Mouse (Mus musculus) heart, embryonic 10.5 days (tissue): ENCODE results near the gene Uvrag. TPM values are rescaled to one million over a fixed set of nuclear protein-coding genes. Genes with fewer than 3 reads are reported as not detected.

Experiments used
- DNase-seq: peaks from one replicate; pipeline ENCODE4 v3.0.0-alpha.2; 2017; ENCODE audit warnings: low spot score
- H3K27ac ChIP-seq: fragments of 300-500 bp; sonication (generic); 2 replicates; pipeline ENCODE4 v1.5.1; 2016; ENCODE audit warnings: mild to moderate bottlenecking
- H3K27me3 ChIP-seq: fragments of 300-500 bp; sonication (generic); 2 replicates; pipeline ENCODE4 v1.6.1; 2016; ENCODE audit warnings: mild to moderate bottlenecking; ENCODE audit not compliant: poor library complexity, insufficient read depth, severe bottlenecking
- H3K36me3 ChIP-seq: fragments of 300-500 bp; sonication (generic); 2 replicates; pipeline ENCODE4 v1.6.1; 2016; ENCODE audit warnings: mild to moderate bottlenecking, moderate library complexity
- H3K4me1 ChIP-seq: fragments of 300-500 bp; sonication (generic); 2 replicates; pipeline ENCODE4 v1.6.1; 2016; ENCODE audit warnings: mild to moderate bottlenecking
- H3K4me3 ChIP-seq: fragments of 300-500 bp; sonication (generic); 2 replicates; pipeline ENCODE4 v1.5.1; 2016; ENCODE audit warnings: mild to moderate bottlenecking, moderate library complexity
- H3K9me3 ChIP-seq: fragments of 300-500 bp; sonication (generic); 2 replicates; pipeline ENCODE4 v1.6.1; 2016; ENCODE audit warnings: mild to moderate bottlenecking, moderate library complexity
- WGBS: fragments of 180-500 bp; shearing (Covaris S2); methylation state at CpG from one replicate; pipeline ENCODE4 v1.1.7; 2016; 5-methylcytosine and 5-hydroxymethylcytosine counted together
- polyA plus RNA-seq: library from polyadenylated mRNA; unstranded; fragments of >200 nt; fragmentation: Nextera tagmentation; extraction: Ambion mirVana; gene quantifications from 2 replicates; pipeline ENCODE4 v1.2.1, GENCODE M21; 2016

Gene Uvrag
- polyA plus RNA-seq, 1 experiment from 2014 or later = 15.2 TPM

DNA sequence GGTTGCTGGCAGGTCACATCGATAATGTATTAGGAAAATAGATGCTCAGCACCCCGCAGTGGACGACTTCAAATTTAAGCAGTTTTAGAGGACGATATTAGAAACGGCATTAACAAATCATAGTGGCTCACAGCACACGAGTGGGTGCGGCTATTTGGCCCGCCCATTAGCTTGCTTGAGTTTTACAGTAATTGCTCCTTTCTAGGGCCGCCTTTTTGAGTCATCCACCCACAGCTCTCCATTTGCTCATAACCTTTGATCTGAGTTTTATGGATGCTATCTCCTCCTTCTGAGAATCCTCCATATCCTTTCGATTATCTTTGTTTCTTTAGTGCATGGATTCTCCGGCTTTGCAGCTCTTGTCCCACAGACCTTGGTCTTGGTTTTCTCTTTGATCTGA, 178.9 kb downstream of the Uvrag start:
- H3K9me3 ChIP-seq = no peaks in the 10 kb centered on the region
- no peaks in the 10 kb centered on the region for H3K27me3 ChIP-seq
- peaks cover 28% of the 10 kb centered on the region for H3K4me1 ChIP-seq
- WGBS = 85% methylated on average over 11 of the region's 11 CpGs
- DNase-seq = no peak
- H3K27ac ChIP-seq = peak overlapping the region; percentile 62; the same call in 1 of the 2 replicates
- no peaks in the 10 kb centered on the region for H3K36me3 ChIP-seq
- no peak overlapping the region for H3K4me3 ChIP-seq

- Histone ChIP-seq H3K4me1 (peaks cover 36% of the 10 kb centered on the region), H3K27ac (no peak overlapping the region), H3K36me3 (no peaks in the 10 kb centered on the region), H3K4me3 (no peak overlapping the region), H3K27me3 (no peaks in the 10 kb centered on the region), H3K9me3 (no peaks in the 10 kb centered on the region)
- WGBS = 96% methylated on average over 8 of the region's 8 CpGs
- DNase-seq = no peak
Measured at GRCm38 (mm10) chr7:98960274-98960673, 180.7 kb downstream of the Uvrag start.

- Histone ChIP-seq H3K27me3 (no peaks in the 10 kb centered on the region), H3K4me3 (no peak overlapping the region), H3K27ac (no peak overlapping the region), H3K9me3 (no peaks in the 10 kb centered on the region), H3K4me1 (peaks cover 41% of the 10 kb centered on the region), H3K36me3 (no peaks in the 10 kb centered on the region)
- DNase-seq = no peak
- WGBS = 85% methylated on average over 5 of the region's 5 CpGs
Measured at GRCm38 (mm10) chr7:98959246-98959645, 181.7 kb downstream of the Uvrag start.

DNA sequence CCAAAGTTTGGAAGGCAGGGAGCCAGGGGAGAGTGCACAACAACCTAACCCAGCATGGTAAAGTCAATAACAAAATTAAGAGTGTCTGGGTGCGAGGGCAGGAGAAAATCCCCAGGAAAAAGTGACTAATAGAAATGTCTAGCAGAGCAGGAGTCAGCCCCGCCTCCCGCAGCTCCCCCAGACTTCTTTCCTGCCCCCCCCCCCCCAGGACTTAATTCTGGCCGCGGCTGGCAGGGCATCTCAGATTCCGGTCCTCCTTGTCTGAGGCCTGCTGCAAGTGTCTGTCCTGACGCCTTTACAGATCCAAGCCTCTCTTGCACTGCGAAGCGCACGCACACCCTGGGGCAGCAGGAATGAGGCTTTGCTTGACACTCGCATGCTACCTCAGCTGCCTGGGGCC, 182.8 kb downstream of the Uvrag start:
- WGBS = 17% methylated on average over 11 of the region's 11 CpGs
- H3K27ac ChIP-seq = peak overlapping the region; percentile 71
- DNase-seq = no peak

GRCm38 (mm10) chr7:98957111-98957741, 183.7 kb downstream of the Uvrag start:
- Histone ChIP-seq H3K27ac (no peak overlapping the region), H3K9me3 (no peaks in the 10 kb centered on the region), H3K27me3 (no peaks in the 10 kb centered on the region), H3K4me3 (no peak overlapping the region), H3K36me3 (no peaks in the 10 kb centered on the region), H3K4me1 (peaks cover 38% of the 10 kb centered on the region)
- DNase-seq = no peak
- WGBS = 83% methylated on average over 8 of the region's 8 CpGs

More for the DNA sequence above, 182.8 kb downstream of the Uvrag start:
- Histone ChIP-seq H3K4me1 (peaks cover 47% of the 10 kb centered on the region), H3K9me3 (no peaks in the 10 kb centered on the region), H3K4me3 (no peak overlapping the region), H3K27me3 (no peaks in the 10 kb centered on the region), H3K36me3 (no peaks in the 10 kb centered on the region)

- Histone ChIP-seq H3K4me1 (peaks cover 32% of the 10 kb centered on the region), H3K4me3 (no peak overlapping the region), H3K36me3 (no peaks in the 10 kb centered on the region), H3K9me3 (no peaks in the 10 kb centered on the region), H3K27me3 (no peaks in the 10 kb centered on the region), H3K27ac (no peak overlapping the region)
- DNase-seq = no peak
- 91% methylated on average over 1 of the region's 1 CpGs for WGBS
Measured at GRCm38 (mm10) chr7:98956609-98957008, 184.3 kb downstream of the Uvrag start.

- peak; percentile 72 for DNase-seq
- Histone ChIP-seq H3K4me1 (peaks cover 39% of the 10 kb centered on the region), H3K4me3 (no peak overlapping the region), H3K27me3 (no peaks in the 10 kb centered on the region), H3K9me3 (no peaks in the 10 kb centered on the region), H3K36me3 (no peaks in the 10 kb centered on the region), H3K27ac (0 out of 2 replicates have a peak overlapping the region, but pooled peaks have one; percentile 10)
- 60% methylated on average over 3 of the region's 3 CpGs for WGBS
Measured at GRCm38 (mm10) chr7:98953649-98954048, 187.3 kb downstream of the Uvrag start.

DNA sequence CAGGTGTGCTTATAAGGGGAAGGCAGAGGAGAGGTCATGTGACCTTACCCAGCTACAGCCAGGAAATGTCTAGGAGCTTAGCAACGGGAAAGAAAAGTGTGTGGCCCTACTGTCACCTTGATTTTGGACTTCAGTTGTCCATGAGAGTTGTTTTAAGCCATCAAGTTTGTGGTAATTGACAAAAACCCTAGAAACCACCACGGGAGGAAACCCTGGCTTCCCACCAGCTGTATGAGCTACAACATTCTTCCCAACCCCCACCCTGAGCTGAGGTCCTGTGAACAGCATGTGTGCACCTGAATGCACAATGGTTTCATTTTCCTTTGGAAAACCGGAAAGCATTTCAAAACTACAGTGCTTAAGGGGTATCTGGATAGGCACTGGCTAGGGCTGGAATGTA, 196.0 kb downstream of the Uvrag start:
- peaks cover 14% of the 10 kb centered on the region; the same call in 1 of the 2 replicates for H3K4me1 ChIP-seq
- H3K9me3 ChIP-seq = no peaks in the 10 kb centered on the region
- H3K27me3 ChIP-seq = no peaks in the 10 kb centered on the region
- 78% methylated on average over 3 of the region's 3 CpGs for WGBS
- no peaks in the 10 kb centered on the region for H3K36me3 ChIP-seq
- no peak overlapping the region for H3K27ac ChIP-seq
- no peak overlapping the region for H3K4me3 ChIP-seq
- no peak for DNase-seq

DNA sequence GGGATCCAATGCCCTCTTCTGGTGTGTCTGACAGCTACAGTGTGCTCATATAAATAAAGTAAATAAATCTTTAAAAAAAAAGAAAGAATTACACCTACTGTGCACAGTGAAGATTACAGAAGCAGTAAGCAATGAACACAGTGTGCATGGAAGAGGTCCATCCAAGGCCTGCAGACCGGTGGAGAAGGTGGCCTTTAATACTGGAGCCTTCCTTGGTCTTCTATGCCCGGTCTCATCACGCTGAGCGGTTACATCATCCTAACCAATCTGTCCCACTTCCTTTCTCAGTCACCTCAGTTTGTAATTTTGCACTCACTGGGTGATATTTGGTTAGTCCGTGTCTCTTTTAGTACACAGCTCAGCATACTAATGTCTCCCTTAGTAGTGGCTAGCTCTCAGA, 197.3 kb downstream of the Uvrag start:
- 0 out of 2 replicates have a peak, but pooled peaks cover under 1% of the 10 kb centered on the region for H3K36me3 ChIP-seq
- peak; percentile 43 for DNase-seq
- no peaks in the 10 kb centered on the region for H3K9me3 ChIP-seq
- no peak overlapping the region for H3K27ac ChIP-seq
- peaks cover 7% of the 10 kb centered on the region; the same call in 1 of the 2 replicates for H3K4me1 ChIP-seq
- H3K27me3 ChIP-seq = no peaks in the 10 kb centered on the region
- 90% methylated on average over 5 of the region's 5 CpGs for WGBS
- no peak overlapping the region for H3K4me3 ChIP-seq

DNA sequence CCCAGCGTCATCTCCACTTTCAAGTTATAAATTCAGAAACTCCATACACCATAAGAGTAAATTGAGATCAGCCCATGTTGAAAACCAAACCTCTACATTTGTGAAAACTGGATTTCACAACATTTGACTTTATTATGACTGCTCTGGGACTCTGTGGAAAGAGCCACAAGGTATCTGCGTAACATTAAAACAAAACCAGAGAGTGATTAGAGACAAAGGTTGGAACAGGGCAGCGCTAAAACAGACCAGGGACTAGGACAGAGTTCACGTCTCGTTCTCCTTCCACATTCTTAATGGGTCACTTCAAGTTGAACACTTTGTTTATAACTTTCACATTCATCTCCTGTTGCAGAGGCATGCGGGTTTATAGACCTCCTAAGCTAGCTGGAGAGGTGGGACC, 198.2 kb downstream of the Uvrag start:
- WGBS = 84% methylated on average over 6 of the region's 6 CpGs
- DNase-seq = peak; percentile 30
- no peak overlapping the region for H3K27ac ChIP-seq

GRCm38 (mm10) chr7:98939194-98939593, 201.7 kb downstream of the Uvrag start:
- Histone ChIP-seq H3K27me3 (no peaks in the 10 kb centered on the region), H3K36me3 (0 out of 2 replicates have a peak, but pooled peaks cover 5% of the 10 kb centered on the region), H3K27ac (no peak overlapping the region), H3K9me3 (no peaks in the 10 kb centered on the region), H3K4me3 (no peak overlapping the region), H3K4me1 (peaks cover 24% of the 10 kb centered on the region)
- DNase-seq = no peak
- 87% methylated on average over 6 of the region's 6 CpGs for WGBS

More for the DNA sequence above, 198.2 kb downstream of the Uvrag start:
- Histone ChIP-seq H3K36me3 (0 out of 2 replicates have a peak, but pooled peaks cover 5% of the 10 kb centered on the region), H3K4me3 (no peak overlapping the region), H3K9me3 (no peaks in the 10 kb centered on the region), H3K27me3 (no peaks in the 10 kb centered on the region), H3K4me1 (peaks cover 11% of the 10 kb centered on the region)

- peaks cover 24% of the 10 kb centered on the region for H3K4me1 ChIP-seq
- whole genome bisulfite sequencing = 89% methylated on average over 7 of the region's 7 CpGs
- no peaks in the 10 kb centered on the region for H3K27me3 ChIP-seq
- no peak overlapping the region for H3K4me3 ChIP-seq
- DNase-seq = no peak
- no peak overlapping the region for H3K27ac ChIP-seq
- 0 out of 2 replicates have a peak, but pooled peaks cover 5% of the 10 kb centered on the region for H3K36me3 ChIP-seq
- H3K9me3 ChIP-seq = no peaks in the 10 kb centered on the region
Measured at GRCm38 (mm10) chr7:98938621-98939020, 202.3 kb downstream of the Uvrag start.

GRCm38 (mm10) chr7:98937079-98937813, 203.7 kb downstream of the Uvrag start:
- 0 out of 2 replicates have a peak overlapping the region, but pooled peaks have one; percentile 23 for H3K27ac ChIP-seq
- H3K4me3 ChIP-seq = no peak overlapping the region
- no peaks in the 10 kb centered on the region for H3K27me3 ChIP-seq
- H3K36me3 ChIP-seq = 0 out of 2 replicates have a peak, but pooled peaks cover 5% of the 10 kb centered on the region
- DNase-seq = no peak
- 66% methylated on average over 20 of the region's 20 CpGs for WGBS
- peaks cover 35% of the 10 kb centered on the region for H3K4me1 ChIP-seq
- no peaks in the 10 kb centered on the region for H3K9me3 ChIP-seq
